Mouse (Mus musculus): ENCODE results near the gene Gm5965.
"Not testable (repeated sequence)": the region's sequence is repeated elsewhere in the genome, so short reads cannot be mapped to it uniquely, and the experiment has no call there.

Gm5965 gene

GRCm38 (mm10) chr16:88777596-88777995 lies at the start of gene Gm5965:
Gene Gm5965, plus strand, starts transcription at chr16:88777896.
- DNase-seq (ENCODE audit: low read depth, low spot score), result no peak

- no peak for DNase-seq (ENCODE audit: low read depth, low spot score)
Measured at GRCm38 (mm10) chr16:88728812-88729275, 48.9 kb upstream of the Gm5965 start, which contains the start of gene Krtap13-1. Gene Krtap13-1, plus strand, starts transcription at chr16:88728862.

GRCm38 (mm10) chr16:88735391-88735790 lies 42.3 kb upstream of the Gm5965 start:
- no peak for DNase-seq (ENCODE audit: low read depth, low spot score)

- no peak for DNase-seq (ENCODE audit: low read depth, low spot score)
Measured at GRCm38 (mm10) chr16:88744750-88745340, 32.9 kb upstream of the Gm5965 start.

- no peak for DNase-seq (ENCODE audit: low read depth, low spot score)
Measured at GRCm38 (mm10) chr16:88747943-88748342, 29.8 kb upstream of the Gm5965 start.

- not testable (repeated sequence) for DNase-seq (ENCODE audit: low read depth, low spot score)
Measured at GRCm38 (mm10) chr16:88751535-88751934, 26.2 kb upstream of the Gm5965 start, which contains the start of gene Krtap13. Gene Krtap13, minus strand, starts transcription at chr16:88751635.

GRCm38 (mm10) chr16:88758547-88758946 lies 19.1 kb upstream of the Gm5965 start, which contains the start of gene 2310034C09Rik:
Gene 2310034C09Rik, plus strand, starts transcription at chr16:88758847.
- not testable (repeated sequence) for DNase-seq (ENCODE audit: low read depth, low spot score)

GRCm38 (mm10) chr16:88774106-88774505 lies 3.6 kb upstream of the Gm5965 start, which contains the start of gene 2310057N15Rik:
Gene 2310057N15Rik, minus strand, starts transcription at chr16:88774206.
- DNase-seq (ENCODE audit: low read depth, low spot score), result no peak

- no peak for DNase-seq (ENCODE audit: low read depth, low spot score)
Measured at GRCm38 (mm10) chr16:88786786-88787185, 9.1 kb downstream of the Gm5965 start.

- no peak for DNase-seq (ENCODE audit: low read depth, low spot score)
Measured at GRCm38 (mm10) chr16:88811827-88812226, 34.1 kb downstream of the Gm5965 start, which contains the start of gene Gm20741. Gene Gm20741, minus strand, starts transcription at chr16:88812220.

- no peak for DNase-seq (ENCODE audit: low read depth, low spot score)
Measured at GRCm38 (mm10) chr16:88820066-88820465, 42.4 kb downstream of the Gm5965 start, which contains the start of gene Krtap15. Gene Krtap15, plus strand, starts transcription at chr16:88820215.

GRCm38 (mm10) chr16:88823736-88824135 lies 46.0 kb downstream of the Gm5965 start:
- peak; percentile 56 for DNase-seq (ENCODE audit: low read depth, low spot score)

- no peak for DNase-seq (ENCODE audit: low read depth, low spot score)
Measured at GRCm38 (mm10) chr16:88826095-88826652, 48.5 kb downstream of the Gm5965 start, which contains the start of gene Krtap14. Gene Krtap14, minus strand, starts transcription at chr16:88826145.

GRCm38 (mm10) chr16:88826978-88827377 lies 49.3 kb downstream of the Gm5965 start:
- no peak for DNase-seq (ENCODE audit: low read depth, low spot score)

All from ZHBTc4 (cell line).